Mouse (Mus musculus): ENCODE results near the gene Dlg4.

Dlg4 gene

DNA sequence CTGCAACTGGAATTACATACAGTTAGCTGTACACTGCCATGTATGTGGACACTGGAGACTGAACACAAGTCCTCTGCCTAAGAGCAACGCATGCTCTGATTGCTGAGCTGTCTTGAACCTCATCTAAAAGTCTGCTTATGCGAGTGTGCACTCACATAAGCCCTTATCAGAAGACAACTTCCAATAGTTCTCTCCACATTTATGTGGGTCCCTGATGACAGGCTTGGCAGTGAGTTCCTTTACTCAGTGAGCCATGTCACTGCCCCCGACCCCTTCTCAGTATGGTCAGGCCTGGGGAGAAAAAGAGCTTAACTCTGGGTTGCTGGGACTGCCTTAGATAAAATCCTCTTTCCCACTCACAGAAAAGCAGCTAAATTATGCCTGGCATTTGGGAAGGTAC lies at the start of gene Dlg4:
Gene Dlg4 (plus strand): TSS at position 274 of the 400 bp plus-strand sequence.
- DNase-seq (ENCODE audit: low read depth): no peak

DNA sequence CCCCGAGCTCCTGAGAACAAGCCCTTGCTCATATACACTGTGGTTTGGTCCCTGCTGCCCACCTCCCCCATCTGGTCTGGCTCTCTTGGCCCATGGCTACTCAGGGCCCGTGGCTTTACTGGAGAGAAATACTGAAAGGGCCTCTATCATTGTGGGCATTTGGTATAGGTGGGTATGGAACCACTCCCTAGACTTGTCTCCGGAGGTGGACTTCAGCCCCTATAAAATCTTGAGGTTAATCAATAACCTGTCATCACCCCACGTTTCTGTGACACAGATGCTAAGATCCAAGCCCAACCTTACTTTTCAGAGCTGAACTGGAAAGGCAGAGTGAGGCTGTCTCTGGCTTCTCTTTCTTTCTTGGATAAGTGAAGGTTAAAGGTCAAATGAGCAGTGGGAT lies 47.9 kb upstream of the Dlg4 start:
- no peak for DNase-seq (ENCODE audit: low read depth)

DNA sequence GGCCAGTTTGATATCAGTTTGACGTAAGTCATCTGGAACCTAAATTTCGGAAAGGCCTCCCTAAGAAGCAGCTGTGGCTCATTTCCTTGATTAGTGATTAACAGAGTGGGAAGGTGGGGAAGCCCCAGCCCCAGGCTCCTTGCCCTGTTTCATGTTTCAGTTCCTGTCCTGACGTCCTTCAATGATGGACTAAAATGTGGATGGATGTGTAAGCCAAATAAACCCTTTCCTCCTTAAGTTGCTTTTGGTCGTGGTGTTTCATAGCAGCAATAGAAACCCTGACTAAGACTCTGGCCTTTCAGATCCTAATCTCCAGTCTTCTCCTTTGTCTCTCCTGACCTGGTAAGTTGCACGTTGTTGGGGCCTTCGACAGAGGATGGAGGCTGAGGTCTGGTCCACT lies 46.5 kb upstream of the Dlg4 start:
- DNase-seq (ENCODE audit: low read depth): no peak

DNA sequence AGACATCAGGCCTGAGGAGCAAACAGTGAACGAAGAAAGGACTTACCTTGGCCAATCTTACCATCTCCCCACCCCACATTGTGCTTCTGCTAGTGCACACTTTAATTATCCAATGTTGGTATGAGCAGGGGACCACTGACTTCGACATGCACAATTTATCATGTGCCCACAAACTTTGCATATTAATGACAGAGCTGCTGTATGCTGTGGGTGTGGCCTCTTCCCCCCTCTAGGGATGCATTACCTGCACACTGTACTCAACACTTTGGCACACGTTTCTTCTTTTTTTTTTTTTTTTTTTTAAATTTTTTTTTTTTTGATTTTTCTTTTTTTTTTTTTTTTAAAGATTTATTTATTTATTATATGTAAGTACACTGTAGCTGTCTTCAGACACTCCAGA lies 46.0 kb upstream of the Dlg4 start:
- no peak for DNase-seq (ENCODE audit: low read depth)

DNA sequence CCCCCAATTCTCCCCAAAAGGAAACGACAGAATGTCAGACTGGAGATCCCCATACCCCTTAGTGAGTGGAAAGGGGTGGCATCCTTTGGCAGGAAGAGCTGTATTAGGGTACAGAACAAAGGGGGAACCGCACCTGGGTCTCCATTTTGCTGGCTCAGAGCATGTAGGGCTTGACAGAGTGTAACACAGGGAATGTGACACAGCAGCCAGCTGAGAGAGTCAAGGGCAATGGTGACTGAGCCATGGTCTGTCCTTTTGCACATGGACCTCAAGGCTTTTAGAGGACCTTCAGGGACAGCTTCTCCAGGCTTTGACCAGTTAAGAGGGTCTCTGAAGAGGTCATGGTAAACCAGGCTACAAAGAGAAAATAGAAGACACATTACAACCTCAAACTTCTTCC lies 41.8 kb upstream of the Dlg4 start:
- DNase-seq (ENCODE audit: low read depth): no peak

DNA sequence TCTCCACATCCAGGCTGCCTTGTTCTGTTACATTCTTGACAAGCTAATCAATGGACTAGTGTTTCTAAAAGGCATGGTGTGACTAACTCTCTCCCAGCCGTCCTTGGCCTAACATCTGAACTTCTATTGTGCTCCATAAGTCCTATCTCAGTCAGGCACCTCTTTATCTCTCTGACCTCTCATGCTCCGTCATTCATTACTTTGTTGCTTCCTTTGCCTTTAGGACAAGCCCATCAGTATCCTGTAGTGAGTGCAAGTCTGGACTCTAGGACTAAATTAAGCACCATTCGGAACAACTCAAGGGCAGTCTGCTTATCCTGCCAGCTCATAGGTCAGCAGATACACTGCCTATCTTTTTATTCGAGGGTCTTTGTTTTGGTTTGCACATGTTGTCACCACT lies 40.5 kb upstream of the Dlg4 start:
- DNase-seq (ENCODE audit: low read depth): no peak

DNA sequence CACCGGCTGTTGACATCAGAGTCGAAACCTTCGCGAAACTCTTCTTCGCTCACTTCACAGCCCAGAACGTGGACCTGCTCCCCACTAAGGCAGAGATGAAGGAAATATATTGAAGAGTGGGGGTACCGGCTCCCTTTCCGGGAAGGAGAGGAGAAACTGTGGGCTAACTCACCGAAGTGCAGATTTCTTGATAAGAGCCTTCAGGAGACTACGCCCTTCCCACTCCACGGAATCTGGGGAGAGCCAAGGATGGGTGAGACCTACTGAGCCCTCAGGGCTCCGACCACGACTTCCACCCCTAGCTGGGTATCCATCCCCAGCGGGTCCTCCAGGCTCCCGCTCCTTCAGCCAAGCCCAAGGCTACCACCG lies 36.9 kb upstream of the Dlg4 start:
- DNase-seq (ENCODE audit: low read depth): no peak

DNA sequence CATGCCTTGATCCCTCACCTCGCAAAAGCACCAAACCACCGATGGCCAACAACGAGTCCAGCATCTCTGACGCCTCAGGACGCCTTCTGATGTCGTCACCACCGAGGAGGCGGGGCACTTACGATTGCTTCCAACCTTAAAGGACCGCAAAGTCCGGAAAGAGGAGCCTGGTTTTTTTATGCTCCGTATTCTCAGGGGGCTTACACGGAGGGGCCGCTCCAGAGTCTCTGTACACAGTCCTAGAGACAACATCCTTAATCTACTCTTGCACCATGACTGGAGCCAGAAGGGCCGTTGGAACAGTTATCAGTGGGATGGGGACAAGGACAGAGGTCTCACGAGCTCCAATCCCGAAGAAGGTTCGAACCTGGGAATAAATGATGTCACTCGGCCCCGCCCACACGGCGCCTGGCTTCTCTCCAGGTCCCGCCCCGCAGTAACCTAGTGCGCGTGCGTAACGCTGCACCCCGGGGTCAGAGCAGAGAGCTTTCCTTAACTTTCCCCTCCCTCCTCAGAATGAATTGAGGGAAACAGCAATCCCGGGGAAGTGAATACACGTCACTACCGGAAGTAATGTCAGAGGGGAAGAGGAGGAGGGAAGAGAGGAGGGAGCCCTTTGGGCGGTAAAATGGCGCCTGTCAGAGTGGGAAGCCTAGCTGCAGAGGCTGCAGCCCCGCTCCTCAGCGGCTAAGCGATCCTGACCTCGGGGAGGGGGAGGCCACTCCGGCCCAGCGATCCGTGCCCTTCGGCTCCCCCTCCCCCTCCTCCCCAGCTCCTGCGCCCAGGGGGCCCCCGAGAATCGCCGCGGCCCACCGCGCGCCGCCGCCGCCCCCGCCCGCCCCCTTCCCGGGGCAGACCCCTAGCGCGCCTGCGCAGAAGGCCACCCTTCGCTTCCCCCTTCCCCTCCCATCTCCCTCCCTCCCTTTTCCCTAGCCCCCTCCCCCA lies 36.3 kb upstream of the Dlg4 start:
- DNase-seq (ENCODE audit: low read depth): peak; percentile 100

DNA sequence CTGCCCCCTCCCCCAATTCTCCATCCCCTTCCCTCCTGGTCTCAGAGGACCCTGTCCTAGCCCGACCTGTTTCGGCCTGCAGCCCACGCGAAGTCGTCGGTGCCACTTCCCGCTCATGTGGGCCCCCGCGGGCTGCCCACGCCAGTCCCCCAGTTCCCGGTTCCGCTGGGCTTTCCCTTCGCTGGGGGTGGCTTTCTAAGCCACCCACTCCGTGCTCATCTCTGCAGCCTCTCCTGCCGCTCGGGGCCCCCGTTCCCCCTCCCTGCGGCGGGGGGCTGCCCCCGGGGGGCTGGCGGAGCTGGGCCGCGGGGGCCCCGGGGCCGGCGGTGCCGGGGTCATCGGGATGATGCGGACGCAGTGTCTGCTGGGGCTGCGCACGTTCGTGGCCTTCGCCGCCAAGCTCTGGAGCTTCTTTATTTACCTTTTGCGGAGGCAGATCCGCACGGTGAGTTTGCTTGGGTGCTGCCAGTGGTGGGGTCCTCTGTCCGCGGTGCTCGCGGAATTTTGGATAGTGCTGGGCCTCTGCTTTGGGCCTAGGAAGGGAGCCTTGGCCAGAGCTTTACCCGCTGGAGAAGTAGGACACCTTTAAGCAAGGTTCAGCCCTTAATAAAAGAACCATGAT lies 35.5 kb upstream of the Dlg4 start, which contains the start of gene Ctdnep1:
Gene Ctdnep1 (plus strand): TSS at position 16 of the 622 bp plus-strand sequence.
- DNase-seq (ENCODE audit: low read depth): no peak

DNA sequence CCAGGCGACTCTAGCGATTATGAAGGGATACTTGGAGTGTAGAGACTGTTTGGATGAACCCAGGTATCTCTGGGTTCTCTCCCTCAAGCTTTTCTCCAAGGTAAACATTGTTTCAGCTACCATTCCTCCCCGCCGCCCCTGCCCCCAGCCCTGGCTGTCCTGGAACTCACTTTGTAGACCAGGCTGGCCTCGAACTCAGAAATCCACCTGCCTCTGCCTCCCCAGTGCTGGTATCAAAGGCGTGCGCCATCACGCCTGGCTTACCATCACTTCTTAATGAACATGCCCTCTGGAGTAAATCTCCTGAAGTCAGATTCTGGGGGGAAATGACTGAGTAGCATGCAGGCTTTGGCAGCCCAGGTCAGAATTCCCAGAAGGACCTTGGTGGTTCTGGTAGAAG lies 34.5 kb upstream of the Dlg4 start, which contains the start of gene Elp5:
Gene Elp5 (minus strand): TSS at position 293 of the 400 bp plus-strand sequence.
- no peak for DNase-seq (ENCODE audit: low read depth)

DNA sequence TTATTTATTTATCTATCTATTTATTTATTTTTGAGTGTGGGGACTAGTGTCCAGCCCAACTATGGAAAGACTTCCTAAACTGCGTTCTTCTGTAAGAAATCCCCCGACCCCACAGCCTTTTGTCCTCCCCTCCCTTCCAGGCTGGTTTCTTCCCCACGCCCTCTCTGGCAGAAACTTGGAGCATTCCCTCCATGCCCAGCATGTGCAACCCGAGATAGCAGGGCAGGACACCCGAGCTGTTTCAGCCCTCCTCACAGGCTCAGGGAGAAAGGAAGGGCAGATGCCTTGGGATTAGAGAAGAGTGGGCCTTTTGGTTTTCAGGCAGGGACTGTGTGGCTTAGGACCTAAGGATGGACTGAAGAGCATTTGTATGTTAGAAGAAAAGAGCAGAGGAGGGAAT lies 33.9 kb upstream of the Dlg4 start:
- no peak for DNase-seq (ENCODE audit: low read depth)

DNA sequence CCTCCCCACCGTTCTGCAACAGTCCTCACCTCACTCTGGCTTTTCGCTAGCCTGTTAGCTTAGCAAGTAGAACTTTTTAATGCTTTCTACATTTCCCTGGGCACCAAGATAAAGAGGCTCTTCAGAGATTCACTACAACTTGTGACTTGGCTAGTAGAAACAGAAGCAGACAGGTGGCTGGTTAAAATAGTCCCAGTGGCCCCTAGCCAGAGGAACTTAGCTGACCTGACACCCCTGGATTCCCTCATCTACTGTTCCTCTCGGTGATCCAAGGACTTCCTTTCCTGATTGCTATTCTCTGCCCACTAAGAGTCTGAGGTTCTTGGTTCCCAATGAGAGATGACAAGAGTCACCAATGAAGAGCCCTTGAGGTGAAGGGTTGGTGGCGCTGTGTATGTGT lies 33.4 kb upstream of the Dlg4 start:
- DNase-seq (ENCODE audit: low read depth): no peak

DNA sequence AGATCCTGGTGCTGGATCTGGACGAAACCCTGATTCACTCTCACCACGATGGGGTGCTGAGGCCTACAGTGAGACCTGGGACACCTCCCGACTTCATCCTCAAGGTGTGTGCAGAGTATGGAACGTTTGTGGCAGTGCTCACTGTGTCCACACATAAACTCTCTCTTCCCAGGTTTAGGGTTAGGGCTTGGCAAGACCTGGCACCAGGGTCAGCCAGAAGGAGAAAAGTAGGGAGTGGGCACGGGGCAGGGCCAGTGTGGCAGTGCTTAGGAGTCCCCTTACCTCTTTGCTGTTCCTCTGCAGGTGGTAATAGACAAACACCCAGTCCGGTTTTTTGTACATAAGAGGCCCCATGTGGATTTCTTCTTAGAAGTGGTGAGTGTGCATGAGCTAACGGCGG lies 32.3 kb upstream of the Dlg4 start:
- no peak for DNase-seq (ENCODE audit: low read depth)

DNA sequence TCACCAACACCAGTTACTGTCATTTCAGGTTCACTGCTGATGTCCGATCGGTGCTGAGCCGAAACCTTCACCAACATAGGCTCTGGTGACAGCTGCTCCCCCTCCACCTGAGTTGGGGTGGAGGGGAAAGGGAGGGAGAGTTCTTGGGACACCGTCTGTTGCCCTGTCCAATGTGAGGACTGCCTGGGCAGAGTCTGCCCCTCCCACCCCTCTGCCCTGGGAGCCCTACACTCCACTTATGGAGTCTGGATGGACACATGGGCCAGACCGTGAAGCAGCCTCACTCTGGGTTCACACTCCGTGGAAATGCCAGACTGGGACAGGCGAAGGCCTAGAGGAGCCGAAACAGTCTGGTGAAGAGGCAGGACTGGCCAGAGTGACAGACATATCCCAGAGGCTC lies 26.8 kb upstream of the Dlg4 start:
- no peak for DNase-seq (ENCODE audit: low read depth)

DNA sequence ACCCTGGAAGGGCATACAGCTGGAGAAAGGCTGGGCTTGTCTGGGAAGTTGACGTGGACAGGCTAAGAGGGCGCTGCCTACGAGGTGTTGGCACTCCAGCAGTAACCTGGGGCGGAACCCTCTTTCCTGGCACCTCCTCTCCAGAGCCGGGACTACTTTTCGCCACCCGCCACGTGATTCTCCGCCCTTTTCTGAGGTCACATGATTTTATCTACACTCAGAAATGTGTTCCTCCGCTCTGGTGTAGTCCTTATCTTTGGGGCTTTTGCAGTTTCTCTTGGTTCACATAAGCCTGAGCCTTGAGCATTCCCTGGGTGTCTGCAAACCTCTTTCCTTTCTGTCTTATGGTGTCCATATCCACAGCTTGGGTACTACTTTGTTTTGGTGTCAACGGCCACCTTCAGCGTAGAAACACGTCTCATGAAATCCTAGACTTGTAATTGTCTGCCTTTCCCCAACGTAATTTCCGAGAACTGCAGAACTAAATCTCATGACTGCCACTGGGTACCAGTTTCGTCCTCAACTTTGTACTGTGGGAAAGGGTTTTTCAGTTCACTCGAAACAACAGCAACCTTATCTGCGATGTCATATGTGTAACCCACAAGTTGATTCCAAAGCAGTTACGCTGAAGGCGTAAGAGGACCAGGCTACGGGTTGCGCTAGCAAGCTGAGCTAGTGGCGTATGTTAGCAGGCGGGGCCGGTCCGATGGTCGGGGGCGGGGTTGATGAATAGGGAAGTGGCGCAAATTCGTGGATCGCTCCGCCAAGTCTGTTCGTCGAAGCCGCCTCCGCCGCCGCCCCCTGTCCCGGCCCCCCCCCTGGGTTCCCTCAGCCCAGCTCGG lies 25.7 kb upstream of the Dlg4 start, which contains the start of gene Gabarap:
Gene Gabarap (plus strand): TSS at position 294 of the 842 bp plus-strand sequence.
- DNase-seq (ENCODE audit: low read depth): peak; percentile 98

DNA sequence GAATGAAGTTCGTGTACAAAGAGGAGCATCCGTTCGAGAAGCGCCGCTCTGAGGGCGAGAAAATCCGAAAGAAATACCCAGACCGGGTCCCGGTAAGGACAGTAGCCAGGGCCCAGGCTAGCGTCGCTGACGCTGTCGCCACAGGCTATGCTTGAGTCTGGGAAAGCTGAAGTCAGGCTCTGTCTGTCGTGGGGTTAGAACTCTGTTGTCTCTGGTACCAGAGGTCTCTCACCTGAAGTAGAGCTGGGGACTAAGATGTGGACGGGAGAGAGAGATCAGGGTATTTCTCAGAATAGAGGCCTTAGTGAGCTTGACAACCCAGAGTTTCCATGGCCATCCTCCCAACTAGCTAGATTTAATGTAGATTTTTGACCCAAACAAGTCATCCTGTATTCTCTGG lies 25.0 kb upstream of the Dlg4 start:
- no peak for DNase-seq (ENCODE audit: low read depth)

DNA sequence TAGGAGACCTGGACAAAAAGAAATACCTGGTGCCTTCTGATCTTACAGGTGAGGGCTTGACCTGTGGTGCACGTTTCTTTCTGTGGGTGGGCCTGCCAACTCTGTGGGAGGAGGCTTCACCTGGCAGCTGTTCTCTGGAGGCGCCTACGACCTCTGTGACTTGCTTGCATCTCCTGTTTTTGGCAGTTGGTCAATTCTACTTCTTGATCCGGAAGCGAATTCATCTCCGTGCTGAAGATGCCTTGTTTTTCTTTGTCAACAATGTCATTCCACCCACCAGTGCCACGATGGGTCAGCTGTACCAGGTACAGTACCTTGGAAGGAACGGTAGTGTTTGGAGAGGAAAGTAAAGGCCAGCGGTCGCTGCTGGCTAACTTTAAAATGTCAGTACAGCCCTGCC lies 24.3 kb upstream of the Dlg4 start:
- no peak for DNase-seq (ENCODE audit: low read depth)

DNA sequence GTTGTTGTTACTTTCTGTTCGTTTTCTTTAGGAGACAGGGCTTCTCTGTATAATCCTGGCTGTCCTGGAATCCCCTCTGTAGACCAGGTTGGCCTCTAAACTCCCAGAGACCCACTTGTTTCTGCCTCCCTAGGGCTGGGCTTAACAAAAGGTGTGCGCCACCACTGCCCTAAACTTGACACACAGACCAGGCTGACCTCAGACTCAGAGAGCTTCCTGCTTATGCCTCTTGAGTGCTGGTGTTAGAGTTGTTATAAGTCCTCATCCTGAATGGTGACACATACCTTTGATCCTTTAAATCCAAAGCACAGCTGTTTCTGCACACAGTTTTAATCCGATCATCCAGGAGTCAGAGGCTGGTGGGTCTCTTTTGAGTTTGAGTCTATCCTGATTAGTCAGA lies 23.8 kb upstream of the Dlg4 start:
- DNase-seq (ENCODE audit: low read depth): no peak

DNA sequence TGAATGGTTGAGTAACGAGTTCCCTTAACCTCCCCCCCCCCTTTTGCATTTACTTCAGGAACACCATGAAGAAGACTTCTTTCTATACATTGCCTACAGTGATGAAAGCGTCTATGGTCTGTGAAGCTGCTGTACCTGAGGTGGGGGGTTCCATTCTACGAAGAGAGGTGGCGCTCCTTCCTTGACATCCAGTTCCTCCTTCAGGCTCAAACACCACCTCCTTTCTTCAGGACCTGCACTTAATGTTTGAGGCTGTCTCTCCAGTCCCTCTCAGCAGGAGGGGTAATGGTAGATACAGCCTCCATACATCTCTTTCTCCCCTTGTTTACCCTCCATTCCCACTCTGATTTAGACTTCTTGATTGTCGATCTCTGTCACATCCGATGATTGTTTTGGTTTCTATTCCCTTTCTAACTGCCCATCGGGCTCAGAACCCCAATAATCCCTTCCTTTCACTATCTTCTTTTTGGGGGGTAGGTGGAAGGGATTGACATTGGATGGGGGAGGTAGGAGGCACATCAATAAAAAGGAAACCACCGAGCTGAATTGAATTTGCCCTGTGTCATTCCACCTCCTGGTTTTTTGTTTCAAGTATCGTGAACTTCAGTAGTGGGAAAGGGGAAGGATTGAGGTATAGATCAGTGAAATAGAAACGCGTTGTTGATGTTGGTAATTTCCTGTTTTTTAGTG lies 22.2 kb upstream of the Dlg4 start:
- no peak for DNase-seq (ENCODE audit: low read depth)

DNA sequence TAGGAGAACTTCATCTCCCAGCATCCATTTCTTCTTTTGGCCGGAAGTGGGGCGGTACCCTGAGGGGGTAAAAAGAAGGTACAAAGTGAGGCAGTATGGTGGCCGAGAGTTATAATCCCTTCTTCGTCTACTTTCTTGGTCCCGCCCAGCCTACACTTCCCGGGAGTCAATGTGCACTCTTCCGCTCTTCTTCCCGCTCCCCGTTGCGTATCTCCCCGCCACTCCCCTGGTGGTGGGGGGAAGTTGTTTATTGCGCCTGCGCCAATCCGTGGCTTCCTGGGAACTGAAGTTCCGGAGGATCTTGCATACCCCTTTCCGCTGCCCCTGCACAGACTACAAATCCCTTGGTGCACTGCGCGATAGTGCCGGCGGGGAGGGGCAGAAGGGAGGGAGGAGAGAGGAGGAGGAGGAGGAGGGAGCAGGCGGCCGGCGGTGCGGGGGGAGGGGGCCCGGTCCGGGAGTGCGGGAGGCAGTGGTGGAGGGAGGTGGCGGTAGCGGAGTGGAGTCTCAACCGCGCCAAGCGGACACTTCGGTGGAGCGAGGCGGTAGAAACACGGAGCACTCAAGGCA lies 21.3 kb upstream of the Dlg4 start, which contains the start of gene Phf23:
Gene Phf23 (plus strand): TSS at position 387 of the 570 bp plus-strand sequence.
- DNase-seq (ENCODE audit: low read depth): peak; percentile 100

Data from 416B (cell line).